Mouse (Mus musculus): Measurements from ENCODE around the gene Plekhh1.

Gene Plekhh1

DNA sequence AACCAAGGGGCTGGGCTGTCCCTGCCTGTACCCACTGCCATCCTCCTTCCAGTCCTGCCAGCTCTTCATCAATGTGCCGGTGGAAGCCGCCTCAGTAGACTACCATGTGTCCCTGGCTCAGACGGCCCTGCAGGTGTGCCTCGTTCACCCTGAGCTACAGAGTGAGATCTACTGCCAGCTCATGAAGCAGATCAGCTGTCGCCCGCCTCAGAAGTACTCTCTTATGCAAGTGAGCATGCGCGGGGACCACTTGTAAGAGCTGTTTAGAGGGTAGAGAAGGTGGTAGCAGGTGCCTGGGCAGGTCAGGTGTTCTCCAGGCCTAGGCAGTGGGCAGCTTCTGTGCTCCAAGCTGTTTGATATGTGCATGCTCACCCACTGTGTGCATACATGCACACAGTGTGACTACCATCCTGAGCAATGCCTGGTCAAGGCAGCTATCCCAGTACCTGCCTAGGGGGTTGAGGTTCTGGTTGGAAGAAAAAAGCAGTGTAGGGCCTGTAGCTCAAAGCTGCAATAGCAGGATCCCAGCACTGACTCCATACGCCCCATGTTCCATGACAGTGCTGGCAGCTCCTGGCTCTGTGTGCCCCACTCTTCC is 41.9 kb downstream of the Plekhh1 start:
- no peak for DNase-seq (ENCODE audit: low read depth)

DNA sequence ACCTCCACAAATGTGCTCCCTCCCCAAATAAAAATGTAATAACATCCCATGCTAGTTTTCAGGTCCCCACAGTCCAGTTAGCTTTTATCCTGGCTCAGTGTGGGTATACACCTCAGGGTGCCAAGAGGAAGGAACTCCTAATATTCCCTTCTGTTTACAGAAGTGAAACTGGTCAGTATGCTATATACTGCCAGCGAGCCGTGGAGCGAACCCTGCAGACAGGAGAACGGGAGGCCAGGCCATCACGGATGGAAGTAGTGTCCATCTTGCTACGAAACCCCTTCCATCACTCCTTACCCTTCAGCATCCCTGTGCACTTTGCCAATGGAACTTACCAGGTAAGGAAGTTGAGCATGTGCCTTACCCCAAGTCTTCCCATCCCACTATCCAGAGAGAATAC is 43.6 kb downstream of the Plekhh1 start:
- no peak for DNase-seq (ENCODE audit: low read depth)

DNA sequence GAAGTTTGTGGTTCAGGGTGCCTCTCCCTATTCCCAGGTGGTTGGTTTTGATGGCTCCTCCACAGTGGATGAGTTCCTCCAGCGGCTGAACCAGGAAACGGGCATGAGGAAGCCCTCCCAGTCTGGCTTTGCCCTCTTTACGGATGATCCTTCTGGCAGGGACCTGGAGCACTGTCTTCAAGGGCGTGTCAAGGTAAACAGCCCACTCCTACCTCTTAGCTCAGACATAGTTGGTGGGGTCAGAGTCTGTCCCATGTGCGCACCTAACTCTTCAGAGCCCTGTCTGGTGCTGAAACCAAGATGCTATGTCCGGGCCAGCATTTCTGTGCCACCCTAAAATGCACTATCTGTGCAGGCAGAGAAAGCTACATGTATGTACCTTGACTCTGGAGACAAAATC is 44.4 kb downstream of the Plekhh1 start:
- no peak for DNase-seq (ENCODE audit: low read depth)

DNA sequence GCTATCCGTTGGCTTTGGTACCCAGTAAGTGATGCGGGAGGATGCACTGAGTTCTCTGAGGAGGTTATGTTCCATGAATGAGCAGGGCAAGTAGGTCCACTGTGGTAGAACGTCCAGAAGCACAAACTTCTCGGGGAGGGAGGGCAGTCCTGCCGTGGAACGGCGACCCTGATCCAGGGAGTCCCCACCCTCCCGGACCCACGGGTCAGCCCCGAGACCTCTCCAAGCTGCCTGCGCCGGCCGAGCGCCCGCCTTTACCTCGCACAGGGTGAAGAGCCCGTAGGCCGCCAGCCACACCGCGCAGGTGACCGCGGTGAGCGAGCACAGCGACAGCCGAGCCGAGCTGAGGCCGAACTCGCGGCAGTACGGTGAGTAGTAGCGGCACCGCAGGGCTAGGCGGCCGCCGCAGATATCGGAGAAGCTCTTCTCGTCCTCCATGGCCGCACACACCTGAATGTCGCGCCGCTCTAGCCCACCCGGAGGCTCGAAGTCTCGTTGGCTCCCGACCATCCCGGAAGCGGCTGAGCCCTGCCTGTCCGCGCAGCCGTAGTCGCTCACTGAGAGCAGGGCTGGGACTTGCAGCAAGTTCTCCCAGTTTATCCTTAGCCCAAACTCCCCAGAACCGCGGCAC is 60.3 kb downstream of the Plekhh1 start, which contains the start of gene Pigh:
TSS of gene Pigh (minus strand) at position 470 of the 631 bp plus-strand sequence.
- peak; percentile 88 for DNase-seq (ENCODE audit: low read depth)

DNA sequence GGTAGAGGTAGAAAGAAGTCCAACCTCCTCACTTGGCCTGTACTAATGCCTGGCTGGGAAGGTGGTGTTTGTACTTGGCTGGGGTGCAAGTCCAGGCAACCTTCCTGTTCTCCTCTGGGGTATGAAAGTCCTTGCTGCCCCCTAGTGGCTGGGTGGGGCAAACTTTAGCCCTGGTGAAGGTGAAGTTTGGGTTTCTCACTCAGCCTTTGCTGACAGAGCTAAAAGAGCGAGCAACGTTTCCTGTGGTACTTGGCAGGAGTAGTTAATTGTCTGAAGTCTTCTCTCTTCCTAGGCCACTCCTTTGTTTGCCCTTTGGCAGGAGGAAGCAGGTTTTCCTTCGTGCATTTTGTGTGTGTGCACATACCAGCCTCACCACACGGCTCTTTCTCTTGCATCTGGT is 63.6 kb downstream of the Plekhh1 start:
- DNase-seq (ENCODE audit: low read depth), result peak; percentile 67

DNA sequence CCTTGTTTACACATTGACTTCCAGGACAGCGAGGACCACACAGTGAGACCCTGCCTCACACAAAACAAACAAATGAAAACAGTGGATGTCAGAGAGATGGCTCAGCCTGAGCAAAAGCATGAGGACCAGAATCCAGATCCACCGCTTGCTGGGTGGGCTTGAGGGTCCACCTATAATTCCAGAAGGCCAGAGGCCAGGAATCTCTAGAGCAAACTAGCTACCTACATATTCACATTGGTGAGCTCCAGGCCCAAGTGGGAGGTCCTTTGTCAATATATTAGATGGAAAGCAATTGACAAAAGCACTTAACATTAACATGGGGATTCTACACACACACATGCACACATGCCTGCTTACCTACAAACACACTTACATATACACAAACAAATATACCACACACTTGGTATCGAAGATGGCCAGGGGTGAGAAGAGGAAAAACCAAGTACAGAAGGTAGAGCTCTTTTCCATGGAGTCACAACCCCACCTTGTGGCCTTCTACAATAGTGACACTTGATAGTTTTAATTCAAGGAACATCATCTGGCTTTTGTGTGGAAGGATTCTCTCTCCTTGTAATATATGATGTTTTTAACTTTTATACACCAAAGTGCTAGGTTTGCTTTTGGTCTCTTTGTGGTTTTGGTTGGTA is 68.3 kb downstream of the Plekhh1 start:
- peak; percentile 78 for DNase-seq (ENCODE audit: low read depth)

DNA sequence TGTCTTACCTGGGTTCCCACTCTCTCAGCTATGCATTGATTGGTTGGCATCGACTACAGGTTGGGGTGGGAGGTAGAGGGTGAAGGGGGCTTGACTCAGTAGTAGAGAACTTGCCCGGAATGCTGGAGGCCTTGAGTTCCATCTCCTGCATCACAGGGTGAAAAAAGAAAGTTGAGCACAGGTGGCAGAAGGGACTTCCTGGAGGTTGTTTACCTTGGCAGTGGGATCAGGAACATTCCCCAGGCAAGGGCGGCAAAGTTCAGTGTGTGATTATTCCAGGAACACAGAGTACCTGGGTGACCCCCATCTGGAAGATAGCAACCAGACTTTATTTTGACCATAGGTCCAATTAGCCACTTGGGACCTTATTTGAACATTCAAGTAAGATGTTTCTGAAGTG is 74.8 kb downstream of the Plekhh1 start:
- no peak for DNase-seq (ENCODE audit: low read depth)

DNA sequence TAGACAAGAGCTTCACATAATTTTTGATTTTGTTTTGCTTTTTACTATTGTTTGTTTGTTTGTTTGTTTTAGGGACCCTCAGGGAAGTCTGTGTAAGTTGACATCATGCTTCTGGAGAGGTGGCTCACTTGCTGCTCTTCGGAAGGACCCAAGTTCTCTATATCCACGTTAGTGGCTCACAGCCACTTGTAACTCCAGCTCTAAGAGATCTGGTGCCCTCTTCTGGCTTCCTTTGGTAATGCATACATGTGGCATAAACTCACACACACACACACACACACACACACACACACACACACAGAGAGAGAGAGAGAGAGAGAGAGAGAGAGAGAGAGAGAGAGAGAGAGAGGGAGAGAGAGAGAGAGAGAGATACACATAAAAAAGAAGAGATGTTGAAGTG is 75.6 kb downstream of the Plekhh1 start:
- DNase-seq (ENCODE audit: low read depth), result peak; percentile 19

DNA sequence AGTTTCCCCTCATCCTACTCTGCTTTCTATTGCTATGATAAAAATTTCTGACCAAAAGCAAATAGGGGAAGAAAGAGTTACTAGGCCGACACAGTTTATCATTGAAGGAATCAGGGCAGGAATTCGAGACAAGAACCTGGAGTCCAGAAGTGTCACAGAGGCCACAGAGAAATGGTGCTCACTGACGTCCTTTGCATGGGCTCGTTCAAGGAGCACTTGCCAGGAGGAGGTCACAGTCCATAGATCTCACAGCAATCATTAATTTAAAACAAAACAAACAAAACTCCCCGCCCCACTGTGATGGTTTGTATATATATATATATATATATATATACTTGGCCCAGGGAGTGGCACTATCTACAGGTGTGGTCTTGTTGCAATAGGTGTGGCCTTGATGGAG is 76.3 kb downstream of the Plekhh1 start:
- no peak for DNase-seq (ENCODE audit: low read depth)

DNA sequence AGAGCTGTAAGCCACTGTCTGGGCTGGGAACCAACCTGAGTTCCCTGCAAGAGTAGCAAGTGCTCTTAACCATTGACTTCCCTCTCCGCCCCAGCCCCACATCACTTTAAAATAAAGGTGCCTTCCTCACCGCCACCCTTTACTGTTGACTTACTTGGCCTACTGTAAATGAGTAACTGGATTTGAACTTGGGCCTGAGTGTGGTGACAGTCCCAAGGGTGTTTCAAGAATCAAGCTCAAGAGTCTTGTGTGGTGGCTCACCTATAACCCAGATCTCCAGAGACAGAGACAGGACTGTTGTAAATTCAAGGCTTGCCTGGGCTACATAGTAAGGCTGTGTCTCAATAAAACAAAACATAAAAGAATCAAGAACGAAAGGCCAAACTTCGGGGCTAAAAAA is 90.0 kb downstream of the Plekhh1 start:
- no peak for DNase-seq (ENCODE audit: low read depth)

DNA sequence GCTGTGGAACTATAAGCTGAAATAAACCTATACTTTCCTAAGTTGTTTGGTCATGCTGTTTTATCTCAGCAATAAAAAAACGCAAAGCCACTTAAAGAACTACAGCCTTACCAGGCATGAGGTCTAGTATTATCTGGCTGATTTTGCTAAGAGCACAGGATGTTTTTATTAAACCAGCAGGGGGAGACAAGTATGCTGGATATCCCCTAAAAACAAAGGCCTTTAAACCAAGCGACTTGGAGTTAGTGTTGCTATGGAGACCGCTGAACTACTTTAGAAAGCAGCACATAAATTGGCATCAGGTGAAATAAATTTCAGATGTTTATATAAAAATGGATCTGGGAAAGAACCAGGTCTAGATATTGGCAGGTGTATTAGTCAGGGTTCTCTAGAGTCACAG is 93.9 kb downstream of the Plekhh1 start:
- DNase-seq (ENCODE audit: low read depth), result peak; percentile 57

DNA sequence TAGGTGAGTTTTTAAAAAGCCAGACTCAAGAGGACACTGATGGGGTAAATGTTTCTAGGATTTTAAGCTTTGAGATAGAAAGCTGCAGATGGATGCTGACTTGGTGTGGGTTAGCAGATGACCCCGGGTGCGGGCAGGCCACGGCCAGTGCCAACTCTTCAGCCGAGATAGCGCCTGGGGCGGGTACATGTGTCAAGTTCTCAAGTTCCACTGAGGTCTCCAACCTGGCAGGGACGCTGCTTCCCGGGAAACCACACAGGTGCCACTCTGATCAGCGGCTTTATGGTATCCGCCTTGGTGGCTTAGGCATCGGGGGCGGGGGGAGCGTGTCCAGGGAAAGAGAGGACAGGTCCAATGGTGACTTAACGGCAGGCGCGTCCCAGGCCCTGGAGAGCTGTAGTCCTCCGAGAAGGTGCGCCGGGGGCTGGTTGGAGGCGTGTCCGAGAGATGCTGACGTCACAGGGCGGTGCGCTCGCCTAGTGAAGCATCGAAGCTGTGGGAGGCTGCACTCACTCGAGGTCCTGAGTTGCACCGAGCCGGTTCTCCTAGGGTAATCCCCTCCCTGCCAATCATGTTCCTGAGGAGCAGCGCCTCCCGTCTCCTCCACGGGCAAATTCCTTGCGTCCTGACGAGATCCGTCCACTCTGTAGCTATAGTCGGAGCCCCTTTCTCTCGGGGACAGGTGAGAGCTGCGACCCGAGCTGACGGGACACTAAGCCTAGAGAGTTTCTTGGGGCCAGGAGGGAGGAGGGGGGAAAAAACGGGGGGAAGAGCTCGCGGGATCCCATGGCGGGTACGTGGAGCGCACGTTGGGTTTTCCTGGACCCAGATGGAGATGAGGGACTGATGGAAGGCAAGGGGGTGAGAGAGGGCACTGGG is 101.6 kb downstream of the Plekhh1 start, which contains the start of gene Arg2:
TSS of gene Arg2 (plus strand) at position 479 of the 879 bp plus-strand sequence.
- DNase-seq (ENCODE audit: low read depth), result peak; percentile 8
